Mouse (Mus musculus): ENCODE data around the gene Casp12. TPM values are rescaled to one million over a fixed set of nuclear protein-coding genes. Genes with fewer than 3 reads are reported as not detected.

Casp12 gene
- polyA plus RNA-seq, 1 experiment, result 3.5 TPM

GRCm38 (mm10) chr9:5410988-5411568, 65.8 kb downstream of the Casp12 start:
- Histone ChIP-seq H3K27ac (ENCODE audit: control insufficient read depth, insufficient read depth, low read depth, low read length, poor library complexity) (no peak overlapping the region), H3K4me1 (ENCODE audit: control insufficient read depth, insufficient read depth, low read length) (no peaks in the 10 kb centered on the region), H3K4me3 (replicated peaks; ENCODE audit: control insufficient read depth, low read depth, low read length) (no peak overlapping the region)
- TF ChIP-seq POLR2A (IDR thresholded peaks at IDR 0.05; ENCODE audit: borderline replicate concordance, control insufficient read depth, low read depth, low read length) (no peak), CTCF (IDR thresholded peaks at IDR 0.05; ENCODE audit: control insufficient read depth, insufficient read depth, low read length) (no peak)
- WGBS, result 89% methylated on average over 1 of the region's 1 CpGs

- TF ChIP-seq POLR2A (IDR thresholded peaks at IDR 0.05; ENCODE audit: borderline replicate concordance, control insufficient read depth, low read depth, low read length), result no peak
- no peak for TF ChIP-seq CTCF (IDR thresholded peaks at IDR 0.05; ENCODE audit: control insufficient read depth, insufficient read depth, low read length)
- H3K27ac ChIP-seq (ENCODE audit: control insufficient read depth, insufficient read depth, low read depth, low read length, poor library complexity), result no peak overlapping the region
- no peak overlapping the region for H3K4me3 ChIP-seq (replicated peaks; ENCODE audit: control insufficient read depth, low read depth, low read length)
- H3K4me1 ChIP-seq (ENCODE audit: control insufficient read depth, insufficient read depth, low read length), result no peaks in the 10 kb centered on the region
- 52% methylated on average over 4 of the region's 4 CpGs for WGBS
Observed at GRCm38 (mm10) chr9:5412446-5413111, 67.3 kb downstream of the Casp12 start.

- 67% methylated on average over 2 of the region's 2 CpGs for WGBS
Observed at GRCm38 (mm10) chr9:5417871-5418270, 72.6 kb downstream of the Casp12 start.

More at GRCm38 (mm10) chr9:5417871-5418270, 72.6 kb downstream of the Casp12 start:
- no peaks in the 10 kb centered on the region for H3K4me1 ChIP-seq (ENCODE audit: control insufficient read depth, insufficient read depth, low read length)
- no peak overlapping the region for H3K4me3 ChIP-seq (replicated peaks; ENCODE audit: control insufficient read depth, low read depth, low read length)
- TF ChIP-seq POLR2A (IDR thresholded peaks at IDR 0.05; ENCODE audit: borderline replicate concordance, control insufficient read depth, low read depth, low read length), result no peak
- no peak for TF ChIP-seq CTCF (IDR thresholded peaks at IDR 0.05; ENCODE audit: control insufficient read depth, insufficient read depth, low read length)
- no peak overlapping the region for H3K27ac ChIP-seq (ENCODE audit: control insufficient read depth, insufficient read depth, low read depth, low read length, poor library complexity)

Other genes with a start within 250 kb of the Casp12 start
- gene Casp1, start 46.9 kb upstream of the Casp12 start, polyA plus RNA-seq (2011; ENCODE audit: insufficient read depth, insufficient read length, low replicate concordance, missing spikeins), result 8.9 and 18.6 TPM in 2 replicates
- gene Casp4, start 36.6 kb upstream of the Casp12 start, polyA plus RNA-seq (2011; ENCODE audit: insufficient read depth, insufficient read length, low replicate concordance, missing spikeins), result 5.7 and 9.0 TPM in 2 replicates